Mouse (Mus musculus) cerebral cortex, adult 2 months (tissue): ENCODE results near the gene Gm28035.

Experiments used
- WGBS: fragments of 180-500 bp; shearing (Covaris S2); methylation state at CpG from one replicate; pipeline ENCODE4 v1.1.7; 2018; 5-methylcytosine and 5-hydroxymethylcytosine counted together

The Gm28035 gene

DNA sequence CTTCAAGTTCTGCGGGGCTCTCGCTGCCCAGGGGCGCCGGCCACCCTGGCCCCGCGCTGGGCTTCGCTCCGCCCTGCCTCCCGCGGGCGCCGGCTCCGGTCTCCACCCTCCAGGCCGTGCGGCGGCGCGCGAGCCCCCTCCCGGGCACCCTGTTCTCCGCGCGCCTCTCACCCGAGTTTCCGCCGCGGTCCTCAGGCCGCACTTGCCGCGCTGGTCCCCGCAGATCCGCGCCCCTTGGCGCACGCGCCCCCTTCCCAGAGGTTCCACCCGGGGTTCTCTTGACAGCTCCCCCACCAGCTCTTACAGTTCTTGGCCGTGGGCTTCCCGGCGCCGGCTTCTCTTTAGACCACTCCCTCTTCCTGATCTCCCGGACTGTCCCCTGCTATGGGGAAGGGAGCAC lies 2.5 kb upstream of the Gm28035 start:
- WGBS, result under 1% methylated on average over 39 of the region's 42 CpGs

DNA sequence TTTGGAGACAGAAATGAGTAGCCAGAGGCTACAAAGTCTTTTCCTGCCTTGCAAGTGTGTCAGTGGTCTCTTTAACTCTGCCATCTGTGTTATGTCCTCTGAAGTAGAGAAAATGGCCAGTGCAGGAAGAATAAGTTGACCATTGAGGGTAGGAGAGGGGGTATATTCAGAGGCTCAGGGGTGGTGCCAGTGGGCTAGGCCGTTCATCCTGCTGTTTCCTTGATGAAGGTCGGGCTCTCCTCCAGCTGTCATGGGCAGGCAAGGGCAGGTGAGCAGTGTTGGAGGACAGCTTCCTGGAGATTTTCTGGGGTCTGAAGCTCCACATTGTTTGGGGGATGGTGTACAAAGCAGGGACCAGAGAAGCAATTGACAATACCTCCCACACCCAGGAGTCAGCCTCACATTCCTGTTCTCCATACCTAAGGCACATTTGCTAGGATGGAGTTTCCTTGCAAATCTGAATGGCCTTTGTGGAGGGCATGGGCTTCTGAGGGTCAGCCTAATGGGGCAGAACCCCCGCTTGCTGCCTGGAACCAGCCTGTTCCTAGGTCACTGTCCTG lies 1.4 kb upstream of the Gm28035 start:
- 66% methylated on average over 3 of the region's 3 CpGs for WGBS

DNA sequence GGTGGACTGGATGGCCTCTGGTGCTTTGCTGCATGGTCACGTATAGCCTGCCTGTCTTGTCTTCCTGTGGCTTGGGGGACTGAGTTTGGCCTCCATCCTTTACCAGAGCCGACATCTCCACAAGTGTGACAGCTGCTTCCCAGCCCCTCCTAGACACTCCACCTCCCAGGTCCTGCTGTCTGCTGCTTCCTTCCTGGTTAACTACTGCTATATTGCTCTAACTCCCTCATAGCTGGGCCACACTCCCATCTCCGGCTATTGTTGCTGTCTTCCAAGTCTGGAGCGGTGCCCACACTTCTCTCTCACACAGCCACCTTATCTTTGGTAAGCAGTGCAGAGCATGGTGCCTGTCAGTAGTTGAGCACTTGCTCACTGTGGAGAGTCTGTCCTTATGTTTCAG lies 590 bp upstream of the Gm28035 start:
- 31% methylated on average over 4 of the region's 4 CpGs for WGBS

DNA sequence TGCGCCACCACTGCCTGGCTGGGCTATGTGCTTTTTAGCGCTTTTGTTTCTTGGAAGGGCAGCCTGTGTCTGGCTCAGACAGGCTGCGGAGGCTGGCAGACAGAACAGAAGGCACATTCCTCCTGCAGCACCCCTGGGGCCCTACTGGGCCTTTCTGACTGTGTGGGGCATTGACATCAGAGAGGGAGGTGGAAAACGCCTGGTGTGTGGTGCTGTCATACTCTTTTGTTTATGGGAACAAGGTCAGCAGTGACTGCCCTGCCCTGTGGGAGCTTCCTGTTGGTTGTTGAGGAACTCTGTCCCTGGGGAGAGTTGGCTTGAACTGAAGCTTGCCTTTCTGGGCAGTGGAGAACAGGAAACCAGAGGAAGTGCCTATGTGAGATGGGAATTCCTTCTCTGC lies 2.1 kb downstream of the Gm28035 start:
- WGBS, result 33% methylated on average over 4 of the region's 4 CpGs

DNA sequence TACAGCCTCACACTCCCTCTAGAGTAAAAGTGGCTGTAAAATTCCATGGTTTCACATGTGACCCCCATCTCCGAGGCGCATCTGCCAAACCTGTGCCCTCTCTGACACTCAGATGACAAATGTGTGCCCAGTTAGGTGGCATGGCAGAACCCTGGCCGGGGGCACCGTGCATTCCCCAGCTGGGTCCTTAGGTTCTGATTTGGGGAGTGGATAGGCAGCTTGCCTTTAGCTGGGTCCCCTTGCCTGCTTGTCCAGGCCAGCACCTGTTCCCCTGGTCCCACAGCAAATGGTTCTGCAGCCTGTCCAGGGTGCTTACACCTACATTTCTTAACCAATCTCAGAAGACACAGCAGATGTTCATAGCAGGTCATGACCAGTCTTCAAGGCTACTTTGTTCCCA lies 3.0 kb downstream of the Gm28035 start:
- whole genome bisulfite sequencing, result 95% methylated on average over 4 of the region's 4 CpGs

DNA sequence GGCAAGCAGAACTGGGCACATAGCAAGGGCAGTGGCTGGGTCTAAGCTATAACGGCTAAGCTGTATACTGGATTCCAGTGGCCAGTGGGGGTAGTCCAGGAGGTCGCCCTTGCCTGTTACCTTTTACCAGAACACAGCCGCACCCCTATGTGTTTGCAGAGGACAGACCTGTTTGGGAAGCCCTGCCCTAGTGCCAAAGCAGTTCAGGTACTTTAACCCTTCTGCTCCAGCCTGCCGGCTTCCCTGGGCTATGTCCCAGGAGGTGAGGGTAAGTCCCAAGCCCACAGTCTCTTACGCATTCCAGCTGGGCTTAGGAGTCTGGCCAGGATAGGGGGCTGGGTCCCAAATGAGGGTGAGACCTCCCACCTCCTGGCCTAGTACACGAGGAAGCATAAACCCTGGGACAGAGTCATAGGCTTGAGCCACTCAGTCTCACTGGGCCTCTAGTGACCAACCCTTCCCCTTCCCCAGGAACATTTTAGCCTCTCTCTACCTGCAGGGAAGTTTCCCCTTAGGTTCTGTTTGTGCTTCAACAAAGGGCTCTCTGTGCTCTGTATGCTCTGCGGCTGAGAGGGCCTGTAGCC lies 4.3 kb downstream of the Gm28035 start:
- 74% methylated on average over 7 of the region's 7 CpGs for WGBS

DNA sequence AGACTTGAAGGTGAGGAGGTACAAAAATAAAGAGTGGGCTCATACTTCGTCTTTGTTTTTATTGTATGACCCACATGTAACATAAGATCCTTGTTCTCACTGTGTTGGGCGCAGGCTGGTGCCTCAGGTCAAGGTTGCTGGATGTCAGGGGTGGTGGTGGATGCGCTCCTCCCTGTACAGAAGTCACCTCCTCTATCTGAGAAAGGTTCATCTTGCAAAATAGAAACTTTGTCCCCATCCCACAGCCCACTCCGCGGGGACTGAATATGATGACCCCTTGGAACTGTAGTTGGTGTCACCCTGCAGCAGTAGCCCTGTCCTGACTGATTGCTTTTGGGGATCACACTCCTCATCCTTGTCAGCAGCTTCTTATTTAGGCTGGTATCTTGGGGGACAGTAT lies 6.7 kb downstream of the Gm28035 start:
- WGBS, result 88% methylated on average over 5 of the region's 5 CpGs

DNA sequence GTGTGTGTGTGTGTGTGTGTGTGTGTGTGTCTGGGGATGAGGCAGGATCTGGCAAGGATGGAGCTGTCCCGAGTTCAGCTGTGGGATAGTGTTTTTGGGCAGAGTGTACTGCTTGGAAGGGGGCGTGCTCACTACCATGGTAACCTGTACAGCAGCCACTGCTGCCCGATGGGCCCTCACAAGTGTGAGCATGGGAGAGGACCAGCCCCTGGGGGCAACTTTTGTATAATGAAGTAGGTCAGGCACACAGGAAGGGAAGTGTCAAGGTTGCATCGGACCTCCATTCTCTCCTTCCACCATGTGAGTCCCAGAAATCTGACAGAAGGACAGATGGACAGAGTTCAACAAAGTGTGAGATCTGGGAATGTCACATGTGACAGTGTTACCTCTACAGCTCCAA lies 7.3 kb downstream of the Gm28035 start:
- WGBS, result 43% methylated on average over 4 of the region's 4 CpGs

DNA sequence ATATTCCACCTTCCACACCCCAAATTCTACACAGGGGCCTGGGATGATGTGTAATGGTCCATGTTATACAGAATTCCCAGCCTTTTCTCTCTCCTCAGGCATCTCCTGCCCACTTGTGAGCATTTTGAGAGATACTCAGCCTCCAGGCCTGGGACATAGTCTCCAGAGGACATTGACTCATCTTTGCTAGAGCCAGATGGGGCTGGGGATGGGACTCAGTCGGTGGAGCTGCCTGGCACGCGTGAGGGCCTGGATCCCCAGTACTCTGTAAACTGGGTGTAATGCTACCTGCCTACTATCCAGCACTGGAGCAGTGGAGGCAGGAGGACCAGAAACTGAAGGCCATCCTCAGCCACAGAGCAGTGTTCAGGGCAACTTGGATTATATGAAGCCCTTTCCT lies 8.8 kb downstream of the Gm28035 start:
- 63% methylated on average over 3 of the region's 3 CpGs for WGBS

DNA sequence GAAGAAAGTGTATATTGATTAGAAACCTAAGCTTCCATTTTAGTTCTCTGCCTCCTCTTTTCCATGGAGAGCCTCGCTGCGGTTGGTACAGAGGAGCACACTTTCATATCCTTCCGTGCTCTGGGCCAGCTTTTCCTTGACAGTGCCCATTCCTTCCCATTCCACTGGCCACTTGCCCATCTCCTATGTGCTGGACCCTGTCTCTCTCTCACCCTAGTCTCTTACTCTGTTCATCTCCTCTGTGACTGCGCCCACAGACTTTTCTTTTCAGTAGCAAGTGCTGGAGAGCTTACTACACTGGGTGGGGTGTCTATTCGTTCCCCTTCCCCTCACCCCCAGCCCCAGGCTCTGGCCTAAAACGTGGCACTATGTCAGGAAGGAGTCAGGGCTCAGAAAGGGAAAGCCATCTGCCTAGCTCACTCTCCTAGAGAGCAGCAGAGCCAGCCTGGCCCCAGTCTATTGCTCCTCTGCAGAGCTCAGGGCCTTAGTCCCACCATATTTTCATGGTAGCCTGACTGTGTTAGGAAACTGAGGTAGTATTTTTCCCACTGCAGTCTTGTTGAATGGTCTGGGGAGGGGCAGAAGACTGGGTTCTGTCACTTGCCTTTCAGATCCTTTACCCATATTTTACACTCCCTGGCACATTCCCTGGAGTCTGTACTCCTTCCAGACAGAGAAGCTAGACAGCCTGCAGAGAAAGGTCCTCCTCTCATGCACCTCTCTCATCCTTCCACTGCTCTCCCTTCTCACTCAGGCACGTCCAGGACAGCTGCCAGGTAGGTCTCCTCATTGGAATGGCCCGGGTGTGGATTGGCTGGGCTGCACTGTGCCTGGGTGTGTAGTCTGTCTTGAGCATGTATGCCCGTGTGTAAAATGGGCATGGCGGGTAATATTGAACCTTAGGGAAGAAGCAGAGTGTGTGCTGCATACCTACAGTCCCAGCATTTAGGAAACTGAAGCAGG lies 10.1 kb downstream of the Gm28035 start:
- 74% methylated on average over 10 of the region's 10 CpGs for WGBS

DNA sequence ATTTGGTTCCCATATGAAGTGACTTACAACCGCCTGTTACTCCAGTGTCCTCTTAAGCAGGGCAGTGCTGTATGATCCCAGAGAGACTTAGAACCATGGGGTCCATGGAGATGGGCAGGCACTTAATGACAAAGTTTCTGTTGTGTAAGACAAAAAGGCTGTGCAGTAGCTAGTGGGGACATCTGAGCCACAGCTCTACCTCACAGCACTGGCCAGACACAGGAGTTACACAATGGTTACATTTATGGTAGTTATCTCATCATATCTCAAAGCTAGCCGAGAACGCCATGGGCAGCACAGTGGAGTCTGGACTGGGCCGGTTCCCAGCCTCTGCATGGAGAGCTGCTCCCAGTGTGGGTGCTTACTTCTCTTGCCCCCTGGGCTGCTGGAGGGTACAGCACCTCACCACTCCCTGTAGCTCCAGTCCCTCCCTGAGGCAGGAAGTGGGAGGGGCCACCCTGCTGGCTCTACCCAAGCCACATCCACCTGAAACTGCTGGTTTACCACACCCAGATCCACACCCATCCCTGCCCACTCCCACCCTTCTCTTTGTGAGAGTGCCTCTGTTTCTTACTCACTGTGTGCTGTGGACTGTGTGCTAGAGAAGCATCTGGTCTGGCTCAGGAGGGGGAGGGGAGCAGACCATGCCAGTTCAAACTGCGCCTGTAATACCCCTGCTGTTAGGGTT lies 11.2 kb downstream of the Gm28035 start:
- 61% methylated on average over 5 of the region's 5 CpGs for WGBS

DNA sequence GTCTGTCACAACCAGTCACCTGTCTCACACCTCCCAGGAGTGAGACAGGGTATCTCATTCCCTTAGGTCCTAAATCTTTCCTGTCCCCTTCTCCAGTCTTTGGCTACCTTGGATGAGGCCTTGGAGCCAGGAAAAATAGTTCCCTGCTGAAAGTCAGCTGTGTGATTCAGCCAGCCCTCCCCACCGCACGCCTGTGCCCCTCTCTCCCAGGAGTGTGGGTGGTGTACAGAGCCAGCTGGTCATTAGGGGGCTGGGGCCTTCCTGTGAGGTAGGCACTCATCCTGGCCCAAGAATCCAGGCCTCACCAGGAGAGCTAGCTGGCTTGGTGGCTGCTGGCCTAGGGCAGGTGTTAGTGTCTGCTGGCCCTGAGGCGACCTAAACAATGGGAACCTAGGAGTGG lies 12.2 kb downstream of the Gm28035 start:
- WGBS, result 55% methylated on average over 3 of the region's 3 CpGs

DNA sequence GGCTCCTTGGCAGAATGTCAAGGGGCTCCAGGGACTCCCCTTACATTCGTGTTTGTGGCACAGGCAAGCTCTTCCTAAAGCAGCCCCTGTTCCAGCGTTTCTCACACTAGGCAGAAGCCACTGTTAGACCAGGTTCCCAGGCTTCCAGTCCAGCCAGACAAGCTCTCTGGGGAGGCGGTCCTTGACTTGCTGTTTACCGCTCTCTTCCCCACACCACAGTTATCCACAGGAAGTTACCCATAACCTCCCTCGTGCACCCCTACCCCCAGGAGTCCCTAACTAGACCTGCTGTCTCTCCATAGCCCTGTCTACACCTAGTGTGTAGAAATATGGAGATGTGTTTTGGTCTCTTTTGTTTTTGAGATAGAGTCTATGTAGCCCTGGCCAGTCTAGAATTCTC lies 13.4 kb downstream of the Gm28035 start:
- WGBS, result 70% methylated on average over 5 of the region's 5 CpGs

DNA sequence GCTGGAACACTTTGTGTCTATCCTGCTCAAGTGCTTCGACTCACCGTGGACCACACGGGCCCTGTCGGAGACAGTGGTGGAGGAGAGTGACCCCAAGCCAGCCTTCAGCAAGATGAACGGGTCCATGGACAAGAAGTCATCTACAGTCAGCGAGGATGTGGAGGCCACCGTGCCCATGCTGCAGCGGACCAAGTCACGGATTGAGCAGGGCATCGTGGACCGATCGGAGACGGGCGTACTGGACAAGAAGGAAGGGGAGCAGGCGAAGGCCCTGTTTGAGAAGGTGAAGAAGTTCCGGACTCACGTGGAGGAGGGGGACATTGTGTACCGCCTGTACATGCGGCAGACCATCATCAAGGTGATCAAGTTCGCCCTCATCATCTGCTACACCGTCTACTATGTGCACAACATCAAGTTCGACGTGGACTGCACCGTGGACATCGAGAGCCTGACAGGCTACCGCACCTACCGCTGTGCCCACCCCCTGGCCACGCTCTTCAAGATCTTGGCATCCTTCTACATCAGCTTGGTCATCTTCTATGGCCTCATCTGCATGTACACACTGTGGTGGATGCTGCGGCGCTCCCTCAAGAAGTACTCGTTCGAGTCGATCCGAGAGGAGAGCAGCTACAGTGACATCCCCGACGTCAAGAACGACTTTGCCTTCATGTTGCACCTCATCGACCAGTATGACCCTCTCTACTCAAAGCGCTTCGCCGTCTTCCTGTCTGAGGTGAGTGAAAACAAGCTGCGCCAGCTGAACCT lies 15.4 kb downstream of the Gm28035 start:
- WGBS, result 95% methylated on average over 42 of the region's 42 CpGs

DNA sequence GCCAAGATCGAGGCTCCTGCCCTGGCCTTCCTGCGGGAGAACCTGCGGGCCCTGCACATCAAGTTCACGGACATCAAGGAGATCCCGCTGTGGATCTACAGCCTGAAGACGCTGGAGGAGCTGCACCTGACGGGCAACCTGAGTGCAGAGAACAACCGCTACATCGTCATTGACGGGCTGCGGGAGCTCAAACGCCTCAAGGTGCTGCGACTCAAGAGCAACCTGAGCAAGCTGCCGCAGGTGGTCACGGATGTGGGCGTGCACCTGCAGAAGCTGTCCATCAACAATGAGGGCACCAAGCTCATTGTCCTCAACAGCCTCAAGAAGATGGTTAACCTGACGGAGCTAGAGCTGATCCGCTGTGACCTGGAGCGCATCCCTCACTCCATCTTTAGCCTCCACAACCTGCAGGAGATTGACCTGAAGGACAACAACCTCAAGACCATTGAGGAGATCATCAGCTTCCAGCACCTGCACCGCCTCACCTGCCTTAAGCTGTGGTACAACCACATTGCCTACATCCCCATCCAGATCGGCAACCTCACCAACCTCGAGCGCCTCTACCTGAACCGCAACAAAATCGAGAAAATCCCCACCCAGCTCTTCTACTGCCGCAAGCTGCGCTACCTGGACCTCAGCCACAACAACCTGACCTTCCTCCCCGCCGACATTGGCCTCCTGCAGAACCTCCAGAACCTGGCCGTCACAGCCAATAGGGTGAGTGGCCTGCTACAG lies 16.4 kb downstream of the Gm28035 start:
- 96% methylated on average over 30 of the region's 30 CpGs for WGBS

DNA sequence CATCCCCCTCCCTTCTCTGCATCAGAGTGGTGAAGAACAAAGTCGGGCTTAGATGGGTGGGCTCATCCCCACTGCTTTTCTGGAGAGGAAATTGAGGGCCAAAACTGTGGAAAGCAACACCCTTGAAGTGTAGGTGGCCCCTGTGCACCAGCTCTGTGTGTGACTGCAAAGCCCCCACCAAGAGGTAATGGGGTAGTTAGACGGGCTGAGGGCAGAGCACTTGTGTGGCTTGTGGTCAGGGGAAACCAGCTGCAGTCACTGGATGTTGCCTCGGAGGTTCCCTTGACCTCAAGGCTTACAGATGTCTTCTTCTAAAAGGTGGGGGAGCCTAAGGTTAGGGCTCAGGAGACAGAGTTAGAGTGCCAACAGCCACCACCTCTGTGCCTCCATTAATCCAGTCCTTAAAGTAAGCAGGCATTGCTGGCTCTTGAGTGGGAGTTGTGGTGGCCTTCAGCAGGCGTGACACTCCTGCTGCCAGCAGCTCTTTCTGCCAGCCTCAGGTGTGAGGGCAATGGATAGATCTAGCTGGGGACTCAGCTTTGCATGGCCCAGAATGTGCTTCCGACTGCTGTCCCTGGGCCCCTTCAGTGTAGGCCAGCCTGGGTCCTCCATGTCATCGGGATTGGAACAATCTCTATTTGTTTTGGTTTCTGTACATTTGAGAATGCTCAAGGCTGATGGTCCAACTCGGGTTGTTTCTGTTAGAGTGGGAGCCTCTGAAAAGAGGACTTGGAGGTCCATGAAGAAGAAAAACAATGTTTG lies 17.5 kb downstream of the Gm28035 start:
- WGBS, result 71% methylated on average over 7 of the region's 7 CpGs

DNA sequence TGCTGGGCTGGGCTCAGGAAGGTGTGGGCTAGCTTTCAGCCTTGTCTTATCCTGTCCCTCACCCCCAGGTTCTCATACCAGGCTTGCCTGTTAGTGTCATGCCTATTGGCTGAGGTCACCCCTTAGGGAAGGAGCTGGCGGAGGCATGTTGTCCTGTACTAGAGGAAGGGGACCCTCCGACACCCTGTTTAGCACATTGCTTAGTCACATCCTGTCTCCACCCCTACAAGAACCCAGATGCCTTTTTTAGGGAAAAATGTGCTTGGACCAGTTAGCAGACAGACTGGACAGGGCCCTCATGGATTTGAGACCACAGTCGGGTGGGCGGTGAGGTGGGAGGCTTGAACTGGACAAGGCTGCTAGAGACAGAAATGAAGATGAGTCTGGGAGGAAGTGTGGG lies 18.2 kb downstream of the Gm28035 start:
- WGBS, result 60% methylated on average over 4 of the region's 4 CpGs

DNA sequence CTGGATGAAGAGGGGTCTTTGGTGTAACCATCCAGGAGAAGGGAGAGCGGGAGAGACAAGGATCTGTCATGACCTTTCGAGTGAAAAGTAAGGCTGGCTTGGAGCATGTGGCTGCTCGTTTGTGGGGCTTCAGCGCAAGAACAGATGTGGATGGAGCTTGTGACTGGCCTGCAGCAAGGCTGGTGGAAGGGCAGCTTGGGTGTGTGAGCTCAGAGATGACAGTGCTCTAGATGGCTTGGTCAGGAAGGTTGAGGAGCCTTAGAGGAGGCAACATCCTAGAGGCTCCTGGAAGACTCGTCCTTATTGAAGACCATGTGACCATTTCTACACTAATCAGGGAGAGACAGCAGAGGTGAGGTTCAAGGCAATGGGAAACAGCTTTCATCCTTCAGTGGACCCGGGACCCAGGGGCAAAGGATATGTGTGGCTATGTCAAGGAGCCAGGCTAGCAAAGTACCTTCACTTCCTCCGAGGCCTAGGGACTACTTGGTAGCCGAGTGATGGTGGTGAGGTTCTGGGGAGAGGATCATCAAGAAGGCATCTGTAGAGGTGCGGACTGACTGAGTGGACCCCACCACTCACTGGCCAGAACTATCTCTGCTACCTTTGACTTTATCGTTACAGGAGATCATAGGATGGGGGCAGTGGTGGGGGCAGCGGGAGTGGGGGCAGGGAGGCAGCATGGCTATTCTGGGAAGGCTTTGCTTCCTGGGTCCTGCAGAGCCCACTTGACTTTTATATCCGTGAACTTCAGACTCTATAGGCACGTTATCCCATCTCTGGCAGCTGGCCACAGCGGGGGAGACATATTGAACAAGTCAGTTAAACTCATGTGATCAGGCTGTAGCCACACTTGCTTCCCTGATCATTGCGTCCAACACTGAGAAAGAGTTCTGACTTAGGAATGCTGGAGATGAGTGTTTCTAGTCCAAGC lies 19.0 kb downstream of the Gm28035 start:
- WGBS, result 83% methylated on average over 15 of the region's 15 CpGs
